Mouse (Mus musculus): ENCODE data around the gene Tcp11.

DNA sequence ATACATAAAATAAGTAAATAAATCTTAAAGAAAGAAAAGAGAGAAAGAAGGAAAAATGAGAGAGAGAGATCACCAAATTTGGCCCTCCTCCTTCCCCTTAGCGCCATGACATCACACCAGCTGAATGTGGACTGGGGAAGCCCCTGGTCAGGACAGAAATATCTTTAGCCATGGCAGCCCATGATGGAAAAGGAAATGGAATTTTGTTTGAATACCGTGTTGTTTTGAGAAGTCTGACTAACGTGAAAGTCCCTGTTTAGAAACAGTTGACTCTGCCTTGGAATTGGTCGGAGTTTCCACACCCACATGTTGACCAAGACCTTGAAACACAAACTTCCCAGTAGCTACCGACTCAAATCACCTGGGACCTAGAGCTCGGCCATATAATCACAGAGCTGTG is 24.0 kb upstream of the Tcp11 start:
- TF ChIP-seq CTCF (IDR thresholded peaks at IDR 0.05; ENCODE audit: control insufficient read depth, insufficient read depth, insufficient read length), result no peak
- no peak for TF ChIP-seq USF1 (IDR thresholded peaks at IDR 0.05; ENCODE audit: low read depth)
- no peak for TF ChIP-seq MAX (IDR thresholded peaks at IDR 0.05)
- TF ChIP-seq MYOG (IDR thresholded peaks at IDR 0.05; ENCODE audit: control insufficient read depth, extremely low read depth, insufficient read length), result no peak
- no peak for TF ChIP-seq MYOD1 (IDR thresholded peaks at IDR 0.05; ENCODE audit: control insufficient read depth, insufficient read length, low read depth)
- TF ChIP-seq CEBPB (IDR thresholded peaks at IDR 0.05; ENCODE audit: low read depth), result no peak

Measured in C2C12 (cell line).